Mouse (Mus musculus) MEL (cell line): ENCODE results near the gene Gramd1b. TPM values are rescaled to one million over a fixed set of nuclear protein-coding genes. Genes with fewer than 3 reads are reported as not detected.

Experiments
- DNase-seq: peaks from one replicate; pipeline ENCODE4 v3.0.0; 2011; ENCODE audit warnings: low read depth, low spot score
- H3K27ac ChIP-seq: 2 replicates; pipeline ENCODE4 v1.5.1; 2012; ENCODE audit warnings: low read depth, mild to moderate bottlenecking, control low read depth, low read length, moderate library complexity; ENCODE audit not compliant: control insufficient read depth
- H3K27me3 ChIP-seq, 2 experiments: fragments of 150-350 bp in 1 of 2; sonication (generic) in 1 of 2; 2 replicates each; pipeline ENCODE4 v1.6.1; 2012; ENCODE audit warnings: low read length in 2 of 2, mild to moderate bottlenecking in 2 of 2, improper control_type of control experiment in 1 of 2, moderate library complexity in 1 of 2; ENCODE audit not compliant: insufficient read depth in 2 of 2, control insufficient read depth in 1 of 2
- H3K36me3 ChIP-seq, 2 experiments: 2 replicates each; pipeline ENCODE4 v1.6.1; 2012 to 2014; ENCODE audit warnings: low read length in 2 of 2, improper control_type of control experiment in 1 of 2, inconsistent platforms in 1 of 2, mild to moderate bottlenecking in 1 of 2; ENCODE audit not compliant: insufficient read depth in 2 of 2, control insufficient read depth in 1 of 2
- H3K4me1 ChIP-seq, 2 experiments: fragments of 150-350 bp in 1 of 2; sonication (generic) in 1 of 2; 2 replicates each; pipeline ENCODE4 v1.6.1; 2012; ENCODE audit warnings: low read length in 2 of 2, improper control_type of control experiment in 1 of 2, mild to moderate bottlenecking in 1 of 2; ENCODE audit not compliant: insufficient read depth in 2 of 2, control insufficient read depth in 1 of 2
- H3K4me3 ChIP-seq, 2 experiments: fragments of 150-350 bp in 1 of 2; sonication (generic) in 1 of 2; 2 replicates each; pipeline ENCODE4 v1.5.1; 2012; ENCODE audit warnings: low read depth in 2 of 2, low read length in 2 of 2, mild to moderate bottlenecking in 2 of 2, moderate library complexity in 2 of 2, control low read depth in 1 of 2, improper control_type of control experiment in 1 of 2; ENCODE audit not compliant: control insufficient read depth in 1 of 2, insufficient read depth in 1 of 2
- H3K79me2 ChIP-seq: 2 replicates; pipeline ENCODE4 v1.6.1; 2012; ENCODE audit warnings: mild to moderate bottlenecking, low read length, moderate library complexity; ENCODE audit not compliant: control insufficient read depth, poor library complexity, insufficient read depth
- H3K9ac ChIP-seq: 2 replicates; pipeline ENCODE4 v1.6.1; 2012; ENCODE audit warnings: low read depth, mild to moderate bottlenecking, control low read depth, low read length, moderate library complexity; ENCODE audit not compliant: control insufficient read depth, poor library complexity, severe bottlenecking
- H3K9me3 ChIP-seq: fragments of 150-350 bp; sonication (generic); replicated peaks from 2 replicates; pipeline ENCODE4 v1.6.1; 2012; ENCODE audit warnings: mild to moderate bottlenecking, low read length, improper control_type of control experiment, moderate library complexity; ENCODE audit not compliant: insufficient read depth
- BHLHE40 ChIP-seq: IDR thresholded peaks from 2 replicates; pipeline ENCODE4 v1.6.1; 2012; ENCODE audit warnings: low read depth, mild to moderate bottlenecking, inconsistent platforms, low read length, improper control_type of control experiment, borderline replicate concordance
- CHD1 ChIP-seq: IDR thresholded peaks from 2 replicates; pipeline ENCODE4 v1.6.1; 2012; ENCODE audit warnings: low read depth, mild to moderate bottlenecking, inconsistent platforms, low read length, improper control_type of control experiment
- CTCF ChIP-seq, 3 experiments: IDR thresholded peaks in 2 of 3; conservative IDR thresholded peaks in 1 of 3; 2 replicates each; pipeline ENCODE4 v1.5.1; 2011 to 2012; ENCODE audit warnings: low read length in 3 of 3, low read depth in 2 of 3, mild to moderate bottlenecking in 2 of 3, improper control_type of control experiment in 1 of 3, inconsistent platforms in 1 of 3, mixed read lengths in 1 of 3, moderate library complexity in 1 of 3; ENCODE audit not compliant: control insufficient read depth in 1 of 3, insufficient read depth in 1 of 3, poor library complexity in 1 of 3, severe bottlenecking in 1 of 3
- E2F4 ChIP-seq: IDR thresholded peaks from 2 replicates; pipeline ENCODE4 v1.6.1; 2011; ENCODE audit warnings: low read depth, low read length, improper control_type of control experiment, borderline replicate concordance
- ELF1 ChIP-seq: IDR thresholded peaks from 2 replicates; pipeline ENCODE4 v1.6.1; 2014; ENCODE audit warnings: low read depth, mild to moderate bottlenecking, inconsistent platforms, low read length, improper control_type of control experiment, moderate library complexity
- GABPA ChIP-seq: IDR thresholded peaks from 2 replicates; pipeline ENCODE4 v1.6.1; 2012; ENCODE audit warnings: low read depth, mild to moderate bottlenecking, inconsistent platforms, low read length, improper control_type of control experiment, moderate library complexity
- HCFC1 ChIP-seq: IDR thresholded peaks from 2 replicates; pipeline ENCODE4 v1.6.1; 2012; ENCODE audit warnings: low read depth, mild to moderate bottlenecking, inconsistent platforms, low read length, improper control_type of control experiment, moderate library complexity
- JUND ChIP-seq: IDR thresholded peaks from 2 replicates; pipeline ENCODE4 v1.6.1; 2011; ENCODE audit warnings: low read depth, mild to moderate bottlenecking, improper control_type of control experiment, low read length
- KAT2A ChIP-seq: conservative IDR thresholded peaks from 2 replicates; pipeline ENCODE4 v1.6.1; 2012; ENCODE audit warnings: low read depth, low read length, improper control_type of control experiment, inconsistent platforms
- MAFK ChIP-seq: IDR thresholded peaks from 2 replicates; pipeline ENCODE4 v1.6.1; 2011; ENCODE audit warnings: low read depth, mild to moderate bottlenecking, low read length, improper control_type of control experiment, borderline replicate concordance
- NELFE ChIP-seq: IDR thresholded peaks from 2 replicates; pipeline ENCODE4 v1.6.1; 2011; ENCODE audit warnings: low read depth, low read length, improper control_type of control experiment
- POLR2A ChIP-seq, 2 experiments: IDR thresholded peaks; 2 replicates each; pipeline ENCODE4 v1.6.1; 2011 to 2012; ENCODE audit warnings: low read length in 2 of 2, mild to moderate bottlenecking in 2 of 2, control low read depth in 1 of 2, improper control_type of control experiment in 1 of 2, low read depth in 1 of 2, moderate library complexity in 1 of 2; ENCODE audit not compliant: control insufficient read depth in 1 of 2, insufficient read depth in 1 of 2, poor library complexity in 1 of 2
- POLR2AphosphoS5 ChIP-seq: IDR thresholded peaks from 2 replicates; pipeline ENCODE4 v1.6.1; 2012; ENCODE audit warnings: low read depth, borderline replicate concordance, mild to moderate bottlenecking, inconsistent platforms, low read length, moderate library complexity, mixed read lengths
- RAD21 ChIP-seq: IDR thresholded peaks from 2 replicates; pipeline ENCODE4 v1.6.1; 2011; ENCODE audit warnings: mild to moderate bottlenecking, low read depth, low read length, improper control_type of control experiment
- RCOR1 ChIP-seq: IDR thresholded peaks from 2 replicates; pipeline ENCODE4 v1.6.1; 2012; ENCODE audit warnings: low read depth, mild to moderate bottlenecking, inconsistent platforms, low read length, improper control_type of control experiment
- USF1 ChIP-seq: IDR thresholded peaks from 2 replicates; pipeline ENCODE4 v1.6.1; 2014; ENCODE audit warnings: low read depth, mild to moderate bottlenecking, inconsistent platforms, low read length, improper control_type of control experiment, moderate library complexity
- ZKSCAN1 ChIP-seq: IDR thresholded peaks from 2 replicates; pipeline ENCODE4 v1.6.1; 2012; ENCODE audit warnings: low read depth, mild to moderate bottlenecking, inconsistent platforms, low read length, improper control_type of control experiment, moderate library complexity
- polyA plus RNA-seq, 2 experiments: library from polyadenylated mRNA; stranded (reverse) in 1 of 2; unstranded in 1 of 2; fragments of >175 nt in 1 of 2; fragments of >200 nt in 1 of 2; gene quantifications; 2 replicates each; pipeline versions ENCODE4 v1.2.1 to v1.2.4; 2012; ENCODE audit warnings: low replicate concordance in 2 of 2, low read depth in 1 of 2; ENCODE audit not compliant: insufficient read length in 2 of 2, insufficient read depth in 1 of 2, missing spikeins in 1 of 2
- total RNA-seq: library from RNA; depleted of rRNA; stranded (reverse); fragments of 300-350 nt; gene quantifications from 2 replicates; pipeline ENCODE4 v1.2.3, GENCODE M21; 2012

The Gramd1b gene
- total and polyA plus RNA-seq, 3 experiments, result not detected

- no peak overlapping the region for H3K27ac ChIP-seq
- no peaks in the 10 kb centered on the region for H3K79me2 ChIP-seq
- H3K9ac ChIP-seq, result no peak overlapping the region
- TF ChIP-seq CTCF (IDR thresholded peaks at IDR 0.05 in 2 of 3, conservative IDR thresholded peaks at IDR 0.05 in 1 of 3; ENCODE audit: control insufficient read depth in 1 of 3, insufficient read depth in 1 of 3, low read depth in 2 of 3, low read length in 3 of 3, poor library complexity in 1 of 3, severe bottlenecking in 1 of 3) (peak in 1 of 3 experiments; percentile 3; a peak in 1 of 6 replicates), GABPA (no peak)
- H3K4me1 ChIP-seq, result no peaks in the 10 kb centered on the region
- DNase-seq, result peak; percentile 3
- no peak overlapping the region for H3K4me3 ChIP-seq
- no peaks in the 10 kb centered on the region for H3K36me3 ChIP-seq
- no peaks in the 10 kb centered on the region for H3K9me3 ChIP-seq
- no peaks in the 10 kb centered on the region for H3K27me3 ChIP-seq
Observed at GRCm38 (mm10) chr9:40350640-40351039, 180.5 kb downstream of the Gramd1b start.

GRCm38 (mm10) chr9:40350052-40350451, 181.1 kb downstream of the Gramd1b start:
- no peaks in the 10 kb centered on the region for H3K79me2 ChIP-seq
- no peaks in the 10 kb centered on the region for H3K36me3 ChIP-seq

DNA sequence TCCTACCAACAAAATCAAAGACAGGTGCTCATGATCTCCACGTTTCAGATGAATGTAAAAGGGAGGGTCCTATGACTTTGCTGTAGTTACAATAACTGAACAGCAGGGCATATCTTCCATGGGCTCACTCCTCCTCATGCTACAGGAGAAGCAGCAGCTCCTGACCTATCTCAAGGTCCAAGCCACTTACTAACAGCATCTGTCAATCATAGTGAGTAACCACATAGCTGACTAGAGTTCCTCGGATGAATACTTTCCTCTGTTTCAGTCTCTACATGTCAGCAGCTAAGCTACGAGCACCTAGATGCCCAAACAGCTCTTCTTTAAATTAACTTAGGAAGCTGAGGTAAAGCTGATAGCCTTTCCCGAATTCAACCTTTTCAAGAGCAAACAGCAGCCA, 181.6 kb downstream of the Gramd1b start:
- Histone ChIP-seq H3K27ac (no peak overlapping the region), H3K36me3 (no peaks in the 10 kb centered on the region), H3K9me3 (no peaks in the 10 kb centered on the region), H3K27me3 (no peaks in the 10 kb centered on the region), H3K4me3 (no peak overlapping the region), H3K4me1 (no peaks in the 10 kb centered on the region), H3K9ac (no peak overlapping the region), H3K79me2 (no peaks in the 10 kb centered on the region)
- no peak for DNase-seq
- no peak for TF ChIP-seq POLR2AphosphoS5
- no peak for TF ChIP-seq ELF1
- no peak for TF ChIP-seq HCFC1
- TF ChIP-seq CTCF (IDR thresholded peaks at IDR 0.05 in 2 of 3, conservative IDR thresholded peaks at IDR 0.05 in 1 of 3; ENCODE audit: control insufficient read depth in 1 of 3, insufficient read depth in 1 of 3, low read depth in 2 of 3, low read length in 3 of 3, poor library complexity in 1 of 3, severe bottlenecking in 1 of 3), result no peak
- TF ChIP-seq KAT2A, result no peak
- no peak for TF ChIP-seq RAD21

More at GRCm38 (mm10) chr9:40350052-40350451, 181.1 kb downstream of the Gramd1b start:
- Histone ChIP-seq H3K4me3 (no peak overlapping the region), H3K9me3 (no peaks in the 10 kb centered on the region), H3K27me3 (no peaks in the 10 kb centered on the region), H3K27ac (no peak overlapping the region), H3K4me1 (no peaks in the 10 kb centered on the region), H3K9ac (no peak overlapping the region)
- no peak for DNase-seq
- TF ChIP-seq ELF1 (no peak), MAFK (no peak), CHD1 (no peak), JUND (no peak), HCFC1 (no peak), NELFE (no peak), BHLHE40 (no peak), RCOR1 (no peak), USF1 (no peak), ZKSCAN1 (no peak), E2F4 (no peak), KAT2A (no peak), POLR2A (IDR thresholded peaks at IDR 0.05; ENCODE audit: control insufficient read depth in 1 of 2, insufficient read depth in 1 of 2, low read depth in 1 of 2, low read length in 2 of 2, poor library complexity in 1 of 2) (no peak)
